Mouse (Mus musculus): ENCODE measurements at regions not wholly inside any gene's neighbourhood (a gene's known extent, or its start where the extent isn't known, plus 50 kb on each side); places are given as distances from the start of the nearest gene placed in this dataset.

DNA sequence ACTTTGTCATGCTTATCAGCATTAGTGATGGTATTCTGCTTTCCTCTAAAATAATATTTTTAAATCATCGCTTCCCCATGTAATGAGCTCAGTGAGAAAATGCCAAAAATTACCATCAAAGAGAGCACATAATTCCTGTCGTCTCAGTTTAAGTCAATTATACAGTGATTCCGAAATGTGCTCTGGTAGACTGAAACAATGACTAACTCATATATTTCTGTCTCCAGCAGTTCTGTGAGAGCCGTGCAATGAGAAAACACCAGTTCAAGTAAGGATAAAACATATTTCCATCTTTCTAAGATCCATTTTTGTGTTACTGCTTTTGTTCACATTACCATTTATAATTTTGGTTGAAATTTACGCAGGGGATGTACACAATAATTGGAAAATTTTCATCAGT, 622.9 kb downstream of the Pla2g4a start:
- Histone ChIP-seq H3K9ac (ENCODE audit: control insufficient read depth, low read depth, low read length, poor library complexity, severe bottlenecking) (no peak overlapping the region), H3K9me3 (replicated peaks; ENCODE audit: insufficient read depth, low read length) (no peaks in the 10 kb centered on the region), H3K27me3 (ENCODE audit: control insufficient read depth in 1 of 2, insufficient read depth in 2 of 2, low read length in 2 of 2) (no peaks in the 10 kb centered on the region), H3K4me1 (ENCODE audit: control insufficient read depth in 1 of 2, insufficient read depth in 2 of 2, low read length in 2 of 2) (no peaks in the 10 kb centered on the region; a peak in 1 of 4 replicates), H3K79me2 (ENCODE audit: control insufficient read depth, insufficient read depth, low read length, poor library complexity) (no peaks in the 10 kb centered on the region), H3K4me3 (ENCODE audit: control insufficient read depth in 1 of 2, insufficient read depth in 1 of 2, low read depth in 2 of 2, low read length in 2 of 2) (no peak overlapping the region), H3K27ac (ENCODE audit: control insufficient read depth, low read depth, low read length) (no peak overlapping the region), H3K36me3 (ENCODE audit: control insufficient read depth in 1 of 2, insufficient read depth in 2 of 2, low read length in 2 of 2) (peaks cover 0 to 4% of the 10 kb centered on the region in 2 experiments; a peak in 2 of 4 replicates)
- no peak for DNase-seq (ENCODE audit: low read depth, low spot score)
- no peak for TF ChIP-seq E2F4 (IDR thresholded peaks at IDR 0.05; ENCODE audit: borderline replicate concordance, low read depth, low read length)
- no peak for TF ChIP-seq CTCF (IDR thresholded peaks at IDR 0.05 in 2 of 3, conservative IDR thresholded peaks at IDR 0.05 in 1 of 3; ENCODE audit: control insufficient read depth in 1 of 3, insufficient read depth in 1 of 3, low read depth in 2 of 3, low read length in 3 of 3, poor library complexity in 1 of 3, severe bottlenecking in 1 of 3)
- TF ChIP-seq USF1 (IDR thresholded peaks at IDR 0.05; ENCODE audit: low read depth, low read length), result no peak
- TF ChIP-seq CHD2 (IDR thresholded peaks at IDR 0.05; ENCODE audit: low read length), result no peak
- no peak for TF ChIP-seq CHD1 (IDR thresholded peaks at IDR 0.05; ENCODE audit: low read depth, low read length)
- TF ChIP-seq TCF12 (IDR thresholded peaks at IDR 0.05; ENCODE audit: low read depth, low read length), result no peak
- no peak for TF ChIP-seq TAL1 (IDR thresholded peaks at IDR 0.05; ENCODE audit: low read length)
- TF ChIP-seq MEF2A (IDR thresholded peaks at IDR 0.05; ENCODE audit: extremely low read depth, insufficient replicate concordance, low read depth, low read length, poor library complexity, severe bottlenecking), result no peak
- no peak for TF ChIP-seq HCFC1 (IDR thresholded peaks at IDR 0.05; ENCODE audit: low read depth, low read length)
- TF ChIP-seq ETS1 (IDR thresholded peaks at IDR 0.05; ENCODE audit: low read depth, low read length), result no peak
- no peak for TF ChIP-seq ZMIZ1 (IDR thresholded peaks at IDR 0.05; ENCODE audit: low read depth, low read length)
- no peak for TF ChIP-seq POLR2AphosphoS2 (IDR thresholded peaks at IDR 0.05; ENCODE audit: low read length)
- TF ChIP-seq ZKSCAN1 (IDR thresholded peaks at IDR 0.05; ENCODE audit: low read depth, low read length), result no peak
- no peak for TF ChIP-seq MXI1 (IDR thresholded peaks at IDR 0.05; ENCODE audit: low read depth, low read length)

DNA sequence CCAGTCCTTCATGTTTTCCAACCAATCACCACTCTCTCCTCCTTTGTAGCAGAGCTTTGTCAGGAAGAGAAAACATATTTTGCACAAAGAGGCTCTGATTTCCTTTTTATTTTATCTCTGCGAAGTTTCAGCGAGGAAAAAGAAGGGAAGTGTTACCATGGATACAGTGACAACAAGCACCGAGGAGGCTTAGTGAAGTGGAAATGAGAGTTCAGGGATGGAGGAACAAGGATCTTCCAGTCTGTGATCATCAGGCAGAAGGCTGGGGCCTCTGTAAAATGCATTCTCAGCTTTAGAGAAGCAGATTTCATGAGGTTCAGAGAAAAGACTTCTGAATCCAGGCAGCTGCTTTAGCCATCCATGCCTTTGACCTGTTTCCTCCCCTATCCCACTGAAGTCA, 628.9 kb downstream of the Pla2g4a start:
- no peak overlapping the region for H3K9ac ChIP-seq (ENCODE audit: control insufficient read depth, low read depth, low read length, poor library complexity, severe bottlenecking)

More for the DNA sequence above, 628.9 kb downstream of the Pla2g4a start:
- no peaks in the 10 kb centered on the region for H3K27me3 ChIP-seq (ENCODE audit: control insufficient read depth in 1 of 2, insufficient read depth in 2 of 2, low read length in 2 of 2)
- H3K4me1 ChIP-seq (ENCODE audit: control insufficient read depth in 1 of 2, insufficient read depth in 2 of 2, low read length in 2 of 2), result no peaks in the 10 kb centered on the region
- H3K4me3 ChIP-seq (ENCODE audit: control insufficient read depth in 1 of 2, insufficient read depth in 1 of 2, low read depth in 2 of 2, low read length in 2 of 2), result no peak overlapping the region
- no peaks in the 10 kb centered on the region for H3K79me2 ChIP-seq (ENCODE audit: control insufficient read depth, insufficient read depth, low read length, poor library complexity)
- TF ChIP-seq E2F4 (IDR thresholded peaks at IDR 0.05; ENCODE audit: borderline replicate concordance, low read depth, low read length) (no peak), KAT2A (conservative IDR thresholded peaks at IDR 0.05; ENCODE audit: low read depth, low read length) (no peak), JUND (IDR thresholded peaks at IDR 0.05; ENCODE audit: low read depth, low read length) (no peak), RAD21 (IDR thresholded peaks at IDR 0.05; ENCODE audit: low read depth, low read length) (no peak), MAX (IDR thresholded peaks at IDR 0.05; ENCODE audit: low read length) (no peak), EP300 (IDR thresholded peaks at IDR 0.05; ENCODE audit: low read depth in 1 of 2, low read length in 2 of 2) (no peak), CHD1 (IDR thresholded peaks at IDR 0.05; ENCODE audit: low read depth, low read length) (no peak), TAL1 (IDR thresholded peaks at IDR 0.05; ENCODE audit: low read length) (no peak)
- no peaks in the 10 kb centered on the region for H3K9me3 ChIP-seq (replicated peaks; ENCODE audit: insufficient read depth, low read length)
- H3K36me3 ChIP-seq (ENCODE audit: control insufficient read depth in 1 of 2, insufficient read depth in 2 of 2, low read length in 2 of 2), result no peaks in the 10 kb centered on the region
- no peak for DNase-seq (ENCODE audit: low read depth, low spot score)
- H3K27ac ChIP-seq (ENCODE audit: control insufficient read depth, low read depth, low read length), result no peak overlapping the region
